Mouse (Mus musculus) forebrain, postnatal 0 days (tissue): ENCODE results near the gene Elavl2. TPM values are rescaled to one million over a fixed set of nuclear protein-coding genes. Genes with fewer than 3 reads are reported as not detected.

Source experiments
- ATAC-seq: fragments of 200-750 bp; cut with Nextera tagmentation; 2 replicates; pipeline ENCODE4 v1.8.0; 2017; ENCODE audit warnings: mild to moderate bottlenecking, moderate library complexity
- DNase-seq: peaks from one replicate; pipeline ENCODE4 v3.0.0-alpha.2; 2015
- H3K27ac ChIP-seq: fragments of 300-500 bp; sonication (generic); 2 replicates; pipeline ENCODE4 v1.5.1; 2014; ENCODE audit warnings: low read depth, mild to moderate bottlenecking, antibody characterized with exemption, low read length, moderate library complexity, mixed read lengths
- H3K27me3 ChIP-seq: fragments of 300-500 bp; sonication (generic); 2 replicates; pipeline ENCODE4 v1.6.1; 2014; ENCODE audit warnings: mild to moderate bottlenecking, low read length, mixed read lengths; ENCODE audit not compliant: insufficient read depth
- H3K36me3 ChIP-seq: fragments of 300-500 bp; sonication (generic); 2 replicates; pipeline ENCODE4 v1.6.1; 2014; ENCODE audit warnings: mild to moderate bottlenecking, moderate library complexity; ENCODE audit not compliant: insufficient read depth
- H3K4me1 ChIP-seq: fragments of 300-500 bp; sonication (generic); 2 replicates; pipeline ENCODE4 v1.6.1; 2014; ENCODE audit warnings: antibody characterized with exemption; ENCODE audit not compliant: insufficient read depth
- H3K4me2 ChIP-seq: fragments of 300-500 bp; sonication (generic); 2 replicates; pipeline ENCODE4 v1.6.1; 2014; ENCODE audit warnings: low read depth, mild to moderate bottlenecking, moderate library complexity
- H3K4me3 ChIP-seq: fragments of 300-500 bp; sonication (generic); 2 replicates; pipeline ENCODE4 v1.5.1; 2014; ENCODE audit warnings: low read depth, low read length, mixed read lengths
- H3K9ac ChIP-seq: fragments of 300-500 bp; sonication (generic); 2 replicates; pipeline ENCODE4 v1.6.1; 2014; ENCODE audit warnings: mild to moderate bottlenecking
- H3K9me3 ChIP-seq: fragments of 300-500 bp; sonication (generic); 2 replicates; pipeline ENCODE4 v1.6.1; 2016; ENCODE audit warnings: low read length
- CTCF ChIP-seq: sonication (generic); IDR thresholded peaks from 2 replicates; pipeline ENCODE4 v1.5.1; 2016; ENCODE audit warnings: antibody characterized with exemption, control low read depth, low read depth
- WGBS: fragments of 180-500 bp; shearing (Covaris S2); extraction: QIAGEN DNeasy Blood & Tissue Kit; methylation state at CpG from one replicate; pipeline ENCODE4 v1.1.7; 2014; 5-methylcytosine and 5-hydroxymethylcytosine counted together
- microRNA-seq, 2 experiments: library from miRNA; unstranded; fragments of <30 nt; microRNA quantifications; one replicate each; pipeline ENCODE4; 2016
- polyA plus RNA-seq: library from polyadenylated mRNA; unstranded; fragments of >200 nt; fragmentation: Nextera tagmentation; extraction: Ambion mirVana; gene quantifications from 2 replicates; pipeline ENCODE4 v1.2.1, GENCODE M21; 2015
- total RNA-seq: library from RNA; depleted of rRNA; stranded (reverse); fragments of >200 nt; gene quantifications from 2 replicates; pipeline ENCODE4 v1.2.3, GENCODE M21; 2014

The Elavl2 gene
- total and polyA plus RNA-seq, 2 experiments from 2014 or later, result 74.4 to 84.8 TPM

GRCm38 (mm10) chr4:91228341-91228740, 172.2 kb downstream of the Elavl2 start:
- Histone ChIP-seq H3K9ac (no peak overlapping the region), H3K4me2 (no peak overlapping the region), H3K4me1 (no peaks in the 10 kb centered on the region), H3K9me3 (no peaks in the 10 kb centered on the region), H3K36me3 (peaks cover 21% of the 10 kb centered on the region), H3K4me3 (no peak overlapping the region), H3K27ac (no peak overlapping the region), H3K27me3 (no peaks in the 10 kb centered on the region)
- TF ChIP-seq CTCF, result no peak
- no peak for ATAC-seq
- no peak for DNase-seq
- 89% methylated on average over 3 of the region's 3 CpGs for WGBS

DNA sequence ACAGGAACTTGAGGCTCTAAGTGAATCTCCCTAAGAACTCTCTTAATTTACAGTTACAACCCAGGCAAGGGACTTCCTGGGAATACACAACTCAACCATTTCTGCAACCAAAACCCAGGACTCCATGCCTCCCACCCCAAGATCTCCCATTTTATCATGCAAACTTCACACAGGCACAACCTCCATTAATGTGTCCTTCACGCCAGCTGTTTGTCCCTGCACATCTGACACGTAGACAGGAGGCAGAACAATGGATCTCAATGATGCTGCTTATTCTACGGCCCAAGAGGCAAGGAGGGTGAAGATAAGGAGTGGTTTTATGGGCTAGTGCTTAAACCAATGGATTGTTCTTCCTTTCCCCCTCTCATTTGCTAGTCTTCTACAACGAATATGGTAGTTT, 176.8 kb downstream of the Elavl2 start:
- Histone ChIP-seq H3K9me3 (no peaks in the 10 kb centered on the region), H3K36me3 (peaks cover 21% of the 10 kb centered on the region), H3K4me2 (no peak overlapping the region), H3K4me3 (no peak overlapping the region), H3K9ac (no peak overlapping the region), H3K27ac (no peak overlapping the region), H3K4me1 (no peaks in the 10 kb centered on the region), H3K27me3 (no peaks in the 10 kb centered on the region)
- DNase-seq (no peak), ATAC-seq (no peak)
- 81% methylated on average over 4 of the region's 4 CpGs for WGBS
- TF ChIP-seq CTCF, result no peak

DNA sequence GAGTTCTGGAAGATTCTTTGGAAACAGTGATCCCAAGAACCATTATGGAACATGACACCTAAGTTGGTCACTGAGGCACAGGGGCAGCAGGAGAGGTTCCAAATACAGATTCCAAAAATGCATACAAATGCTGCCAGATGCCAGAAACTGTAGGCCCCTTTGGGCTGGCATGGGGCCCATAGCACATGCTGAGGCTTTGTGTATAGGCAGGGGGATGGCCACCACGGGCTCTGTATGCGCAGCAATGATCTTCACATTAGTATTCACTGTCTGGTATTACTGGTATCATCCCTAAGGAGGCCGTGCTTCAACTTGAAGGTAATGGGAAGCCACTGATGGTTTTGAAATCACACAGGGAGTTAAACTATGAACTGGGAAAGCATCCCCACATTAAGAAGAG, 181.3 kb downstream of the Elavl2 start:
- 50% methylated on average over 3 of the region's 3 CpGs for WGBS
- Histone ChIP-seq H3K9ac (no peak overlapping the region), H3K36me3 (no peaks in the 10 kb centered on the region), H3K4me3 (no peak overlapping the region), H3K4me1 (no peaks in the 10 kb centered on the region), H3K27ac (no peak overlapping the region), H3K27me3 (no peaks in the 10 kb centered on the region), H3K9me3 (no peaks in the 10 kb centered on the region), H3K4me2 (no peak overlapping the region)
- no peak for TF ChIP-seq CTCF
- ATAC-seq (no peak), DNase-seq (no peak)

DNA sequence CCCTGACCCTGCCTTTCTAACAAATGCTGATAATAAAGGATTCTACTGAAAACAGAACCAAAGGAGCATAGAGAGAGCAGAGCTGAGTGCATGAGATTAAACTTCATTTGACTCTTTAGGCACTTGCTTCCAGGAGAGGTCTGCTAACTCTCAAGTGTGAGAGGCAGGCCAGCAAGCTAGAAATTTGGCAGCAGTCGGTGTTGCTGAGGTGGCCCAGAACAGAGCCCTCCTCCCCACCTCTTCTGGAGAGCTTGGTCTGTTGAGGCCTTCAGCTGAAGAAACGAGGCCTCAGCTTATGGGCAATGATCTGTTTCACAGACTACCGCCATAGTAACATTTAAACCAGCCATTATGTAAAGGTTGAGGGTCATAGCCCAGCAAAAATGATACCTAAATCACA, 186.7 kb downstream of the Elavl2 start:
- H3K9me3 ChIP-seq, result no peaks in the 10 kb centered on the region
- 78% methylated on average over 3 of the region's 3 CpGs for WGBS

GRCm38 (mm10) chr4:91208415-91209292, 191.9 kb downstream of the Elavl2 start:
- 72% methylated on average over 6 of the region's 6 CpGs for WGBS
- Histone ChIP-seq H3K27me3 (no peaks in the 10 kb centered on the region), H3K9me3 (no peaks in the 10 kb centered on the region), H3K36me3 (peaks cover 12% of the 10 kb centered on the region), H3K4me2 (no peak overlapping the region), H3K4me1 (no peaks in the 10 kb centered on the region), H3K4me3 (no peak overlapping the region), H3K27ac (no peak overlapping the region), H3K9ac (no peak overlapping the region)
- no peak for TF ChIP-seq CTCF
- DNase-seq, result no peak
- peak; percentile 26 for ATAC-seq

More for the DNA sequence above, 186.7 kb downstream of the Elavl2 start:
- Histone ChIP-seq H3K27ac (no peak overlapping the region), H3K9ac (no peak overlapping the region), H3K4me2 (no peak overlapping the region), H3K27me3 (no peaks in the 10 kb centered on the region), H3K4me1 (no peaks in the 10 kb centered on the region), H3K36me3 (peaks cover 18% of the 10 kb centered on the region), H3K4me3 (no peak overlapping the region)
- TF ChIP-seq CTCF, result no peak
- no peak for ATAC-seq
- DNase-seq, result no peak

Small RNA genes lying within 50 kb of the gene (microRNA-seq; reads per million reads assigned to microRNA genes)
- 0 reads per million in 2 experiments for gene Mir6402
